Mouse (Mus musculus) G1E (cell line): Measurements from ENCODE around the gene Emilin3. TPM values are rescaled to one million over a fixed set of nuclear protein-coding genes. Genes with fewer than 3 reads are reported as not detected.
"Not testable (repeated sequence)": the region's sequence is repeated elsewhere in the genome, so short reads cannot be mapped to it uniquely, and the experiment has no call there.

Experiments used
- ATAC-seq: 2 replicates; pipeline ENCODE4 v1.8.0; 2016; ENCODE audit warnings: mild to moderate bottlenecking; ENCODE audit not compliant: insufficient number of reproducible peaks, poor library complexity, low FRiP score, severe bottlenecking; ENCODE audit errors: extremely low read depth
- DNase-seq: peaks from one replicate; pipeline ENCODE4 v3.0.0; 2012; ENCODE audit warnings: low spot score
- H3K27me3 ChIP-seq: 2 replicates; pipeline ENCODE4 v1.6.1; 2012; ENCODE audit warnings: mild to moderate bottlenecking, low read length, inconsistent platforms; ENCODE audit not compliant: insufficient read depth
- H3K36me3 ChIP-seq: replicated peaks from 2 replicates; pipeline ENCODE3; 2012; ENCODE audit warnings: mild to moderate bottlenecking, inconsistent platforms
- H3K4me1 ChIP-seq: 2 replicates; pipeline ENCODE4 v1.6.1; 2012; ENCODE audit warnings: low read depth, low read length, inconsistent platforms, mixed read lengths; ENCODE audit not compliant: insufficient read depth
- H3K4me3 ChIP-seq: 2 replicates; pipeline ENCODE4 v1.5.1; 2012; ENCODE audit warnings: low read depth, mild to moderate bottlenecking, inconsistent platforms, low read length, moderate library complexity, mixed read lengths
- H3K9me3 ChIP-seq: replicated peaks from 2 replicates; pipeline ENCODE4 v1.6.1; 2012; ENCODE audit warnings: inconsistent platforms
- CTCF ChIP-seq: IDR thresholded peaks from 2 replicates; pipeline ENCODE4 v1.5.1; 2012; ENCODE audit warnings: low read depth, low read length, inconsistent platforms, mixed read lengths
- GATA1 ChIP-seq: IDR thresholded peaks from 2 replicates; pipeline ENCODE4 v1.6.1; 2012; ENCODE audit warnings: borderline replicate concordance, low read length, inconsistent platforms, mixed read lengths
- GATA2 ChIP-seq: IDR thresholded peaks from 2 replicates; pipeline ENCODE4 v1.6.1; 2012; ENCODE audit warnings: low read depth, low read length, inconsistent platforms, borderline replicate concordance
- POLR2AphosphoS5 ChIP-seq: IDR thresholded peaks from 2 replicates; pipeline ENCODE4 v1.6.1; 2012; ENCODE audit warnings: low read depth, low read length, inconsistent platforms; ENCODE audit not compliant: insufficient replicate concordance
- TAL1 ChIP-seq: conservative IDR thresholded peaks from 2 replicates; pipeline ENCODE4 v1.6.1; 2012; ENCODE audit warnings: low read depth, low read length, inconsistent platforms, mixed read lengths
- polyA plus RNA-seq: library from polyadenylated mRNA; stranded (reverse); fragments of >175 nt; gene quantifications from 2 replicates; pipeline ENCODE4 v1.2.3, GENCODE M21; 2012
- total RNA-seq, 2 experiments: library from RNA; stranded (forward) in 1 of 2; stranded (reverse) in 1 of 2; fragments of 200-1000 nt in 1 of 2; fragments of >200 nt in 1 of 2; fragmentation: Nextera tagmentation in 1 of 2; gene quantifications; 2 replicates each; pipeline ENCODE4 v1.2.3; 2014 to 2017

Gene Emilin3
- total RNA-seq (2014; fragmentation: Nextera tagmentation) (not detected in 2 replicates), total RNA-seq (2017) (0.05 and 0.06 TPM in 2 replicates), polyA plus RNA-seq (0.02 TPM in 1 of 2 replicates, not detected in the other)

DNA sequence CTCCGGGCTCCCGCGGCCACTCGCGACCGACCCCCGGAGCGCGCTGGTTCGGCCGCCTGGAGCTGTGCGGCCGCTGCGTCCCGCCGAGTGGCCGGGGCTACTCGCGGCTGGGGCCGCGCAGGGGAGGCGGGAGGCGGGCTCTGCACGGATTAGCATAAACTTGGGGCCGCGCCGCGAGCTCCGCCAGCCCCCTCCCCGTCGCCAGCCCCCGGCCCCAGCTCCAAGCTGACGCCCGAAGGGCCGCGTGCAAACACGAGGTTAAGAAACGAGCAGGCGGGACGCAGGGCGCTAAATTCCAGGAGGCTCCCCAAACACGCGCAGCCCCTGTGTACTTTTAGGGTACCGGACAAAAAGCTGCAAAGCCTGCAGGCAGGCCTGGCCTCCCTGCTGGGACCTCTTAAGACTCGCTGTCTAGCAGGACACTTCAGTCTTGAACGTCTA is at the start of gene Emilin3:
TSS of gene Emilin3 (minus strand) at position 98 of the 441 bp plus-strand sequence.
- Histone ChIP-seq H3K27me3 (no peaks in the 10 kb centered on the region; the same call in 1 of the 2 replicates), H3K36me3 (no peaks in the 10 kb centered on the region), H3K9me3 (peaks cover 14% of the 10 kb centered on the region), H3K4me1 (no peaks in the 10 kb centered on the region; the same call in 1 of the 2 replicates), H3K4me3 (no peak within 1 kb of the TSS; the same call in 1 of the 2 replicates)
- ATAC-seq: no peak
- TF ChIP-seq CTCF: no peak
- no peak for TF ChIP-seq GATA2
- TF ChIP-seq GATA1: no peak
- no peak for TF ChIP-seq TAL1
- TF ChIP-seq POLR2AphosphoS5: no peak
- no peak for DNase-seq

GRCm38 (mm10) chr2:160960956-160961646 is 49.0 kb upstream of the Emilin3 start:
- Histone ChIP-seq H3K4me3 (no peak overlapping the region), H3K9me3 (no peaks in the 10 kb centered on the region), H3K27me3 (no peaks in the 10 kb centered on the region), H3K36me3 (peaks cover 78% of the 10 kb centered on the region), H3K4me1 (peaks cover 7% of the 10 kb centered on the region)
- DNase-seq (no peak), ATAC-seq (no peak)
- TF ChIP-seq POLR2AphosphoS5 (no peak), GATA1 (no peak), CTCF (no peak), TAL1 (no peak)

GRCm38 (mm10) chr2:160959901-160960300 is 47.8 kb upstream of the Emilin3 start:
- ATAC-seq: no peak
- no peak for TF ChIP-seq TAL1
- TF ChIP-seq GATA1: no peak
- TF ChIP-seq POLR2AphosphoS5: no peak
- no peak for TF ChIP-seq CTCF
- TF ChIP-seq GATA2: no peak
- H3K27me3 ChIP-seq: no peaks in the 10 kb centered on the region
- DNase-seq: no peak
- H3K36me3 ChIP-seq: peaks cover 78% of the 10 kb centered on the region
- no peaks in the 10 kb centered on the region for H3K9me3 ChIP-seq
- no peak overlapping the region for H3K4me3 ChIP-seq
- peaks cover 7% of the 10 kb centered on the region for H3K4me1 ChIP-seq

- no peak for ATAC-seq
- H3K36me3 ChIP-seq: peaks cover 81% of the 10 kb centered on the region
- no peak for TF ChIP-seq CTCF
- TF ChIP-seq TAL1: no peak
- TF ChIP-seq GATA1: no peak
- TF ChIP-seq POLR2AphosphoS5: no peak
- no peak for TF ChIP-seq GATA2
Observed at GRCm38 (mm10) chr2:160958737-160959136, 46.6 kb upstream of the Emilin3 start.

DNA sequence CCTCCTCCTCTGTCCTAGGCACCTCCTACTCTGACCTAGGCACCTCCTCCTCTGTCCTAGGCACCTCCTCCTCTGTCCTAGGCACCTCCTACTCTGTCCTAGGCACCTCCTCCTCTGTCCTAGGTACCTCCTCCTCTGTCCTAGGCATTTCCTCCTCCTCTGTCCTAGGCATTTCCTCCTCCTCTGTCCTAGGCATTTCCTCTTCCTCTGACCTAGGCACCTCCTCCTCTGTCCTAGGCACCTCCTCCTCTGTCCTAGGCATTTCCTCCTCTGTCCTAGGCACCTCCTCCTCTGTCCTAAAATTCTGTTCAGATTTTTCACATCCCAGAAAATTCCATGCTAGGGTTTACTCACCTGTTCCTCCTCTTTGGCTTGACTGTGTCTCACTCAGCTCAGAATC is 45.7 kb upstream of the Emilin3 start:
- DNase-seq, ATAC-seq, H3K4me1 ChIP-seq, H3K27me3 ChIP-seq, H3K4me3 ChIP-seq, H3K9me3 ChIP-seq: not testable (repeated sequence)
- H3K36me3 ChIP-seq: peaks cover 81% of the 10 kb centered on the region

More at GRCm38 (mm10) chr2:160958737-160959136, 46.6 kb upstream of the Emilin3 start:
- Histone ChIP-seq H3K9me3 (no peaks in the 10 kb centered on the region), H3K4me1 (peaks cover 7% of the 10 kb centered on the region), H3K27me3 (no peaks in the 10 kb centered on the region), H3K4me3 (no peak overlapping the region)
- DNase-seq: no peak

DNA sequence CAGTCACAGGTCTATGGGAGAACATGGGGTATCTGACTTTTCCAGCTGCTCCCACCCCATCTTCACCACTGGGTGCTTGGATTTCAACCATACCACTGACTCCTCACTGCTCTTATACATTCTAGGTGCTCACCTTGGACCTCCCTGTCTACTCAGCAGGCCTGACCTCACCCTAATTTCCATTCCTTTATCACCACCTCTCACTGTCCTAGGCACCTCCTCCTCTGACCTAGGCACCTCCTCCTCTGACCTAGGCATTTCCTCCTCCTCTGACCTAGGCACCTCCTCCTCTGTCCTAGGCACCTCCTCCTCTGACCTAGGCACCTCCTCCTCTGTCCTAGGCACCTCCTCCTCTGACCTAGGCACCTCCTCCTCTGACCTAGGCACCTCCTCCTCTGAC is 45.2 kb upstream of the Emilin3 start:
- H3K4me1 ChIP-seq, H3K4me3 ChIP-seq, H3K27me3 ChIP-seq, ATAC-seq, H3K9me3 ChIP-seq, DNase-seq: not testable (repeated sequence)
- H3K36me3 ChIP-seq: peaks cover 79% of the 10 kb centered on the region

DNA sequence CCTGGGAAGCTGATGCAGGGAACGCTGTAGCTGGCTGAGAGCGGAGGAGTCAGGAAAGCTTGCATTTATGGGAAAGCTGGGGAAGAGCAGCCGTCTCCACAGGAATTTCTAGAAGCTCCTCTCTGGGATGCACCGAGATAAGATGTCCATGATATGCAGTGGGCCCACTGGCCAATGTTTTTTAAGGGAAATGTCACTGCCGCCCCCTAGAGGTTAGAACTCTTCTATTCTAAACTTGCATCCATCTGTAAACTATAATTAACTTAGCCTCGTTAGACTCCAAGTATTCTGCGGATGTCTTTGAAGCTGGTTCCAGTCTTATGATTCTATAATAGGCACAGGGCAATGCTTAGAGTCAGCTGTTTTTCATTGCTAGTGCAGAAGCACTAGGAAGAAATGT is 43.2 kb upstream of the Emilin3 start:
- Histone ChIP-seq H3K9me3 (no peaks in the 10 kb centered on the region), H3K4me3 (no peak overlapping the region), H3K36me3 (peaks cover 83% of the 10 kb centered on the region), H3K27me3 (no peaks in the 10 kb centered on the region), H3K4me1 (no peaks in the 10 kb centered on the region)
- no peak for TF ChIP-seq CTCF
- TF ChIP-seq GATA1: no peak
- no peak for TF ChIP-seq POLR2AphosphoS5
- no peak for TF ChIP-seq TAL1
- no peak for TF ChIP-seq GATA2
- ATAC-seq: no peak
- no peak for DNase-seq
